Mouse (Mus musculus): ENCODE data around the gene Etv6. TPM values are rescaled to one million over a fixed set of nuclear protein-coding genes. Genes with fewer than 3 reads are reported as not detected.

The Etv6 gene
- total RNA-seq, 2 experiments from 2014 or later, result 7.8 to 8.3 TPM

DNA sequence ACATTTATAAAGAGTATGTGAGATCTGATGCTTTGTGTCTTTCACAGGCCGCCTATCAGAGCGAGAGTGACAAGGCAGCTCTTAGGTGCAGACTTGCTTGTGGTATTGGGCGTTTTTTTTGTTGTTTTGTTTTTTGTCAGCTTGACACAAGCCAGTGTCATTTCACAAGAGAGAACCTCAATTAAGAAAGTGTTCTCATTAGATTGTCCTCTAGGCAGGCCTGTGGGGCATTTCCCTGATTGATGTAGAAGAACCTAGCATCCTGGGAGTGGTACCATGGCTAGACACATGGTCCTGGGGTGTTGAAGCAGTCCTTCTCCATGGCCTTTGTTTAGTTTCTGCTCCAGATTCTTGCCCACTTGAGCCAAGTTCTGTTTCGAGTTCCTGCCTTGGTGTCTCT, 31.5 kb downstream of the Etv6 start:
- intact Hi-C loops (cut with DNase I; ENCODE audit: low total_unique reads), result no loop called here
- no peak for DNase-seq

DNA sequence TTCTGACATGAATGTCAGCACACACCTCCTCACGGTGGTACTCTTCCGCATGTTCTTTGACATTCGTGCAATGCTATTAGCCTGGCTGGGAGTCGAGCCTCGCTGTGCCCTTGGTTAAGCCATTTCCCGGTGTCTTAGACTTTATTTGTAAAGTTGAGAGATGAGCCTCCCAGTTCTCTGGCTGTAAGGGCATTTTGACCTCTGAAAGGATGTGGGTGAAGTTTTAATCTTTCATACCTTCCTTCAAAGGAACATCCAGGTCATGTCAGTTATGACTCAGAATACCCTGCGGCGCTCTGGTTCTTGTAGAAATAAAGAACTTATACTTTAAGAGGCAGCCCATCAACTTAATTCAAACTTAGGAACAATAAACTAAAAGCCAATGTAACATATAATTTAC, 32.0 kb downstream of the Etv6 start:
- intact Hi-C loops (cut with DNase I; ENCODE audit: low total_unique reads), result no loop called here
- DNase-seq, result no peak

DNA sequence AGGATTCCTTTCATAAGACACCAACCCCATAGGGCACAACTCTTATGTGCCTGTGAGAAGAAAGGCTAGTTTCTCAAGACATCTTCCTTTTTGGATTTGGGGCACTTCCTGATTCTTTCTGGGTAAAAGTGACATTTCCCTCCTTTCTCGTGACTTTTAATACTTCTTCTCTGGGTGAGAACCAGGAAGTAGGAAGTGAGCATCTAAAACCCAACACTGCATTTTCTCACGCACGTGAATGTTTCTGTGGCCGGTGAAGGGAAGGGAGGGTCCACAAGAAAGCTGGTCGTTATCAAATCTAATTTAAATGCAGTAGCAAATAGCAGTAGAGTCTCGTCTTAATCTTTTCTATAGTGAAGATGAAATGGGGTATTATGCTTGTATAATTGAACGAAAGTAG, 36.9 kb downstream of the Etv6 start:
- intact Hi-C loops (cut with DNase I; ENCODE audit: low total_unique reads), result no loop called here
- DNase-seq, result no peak

DNA sequence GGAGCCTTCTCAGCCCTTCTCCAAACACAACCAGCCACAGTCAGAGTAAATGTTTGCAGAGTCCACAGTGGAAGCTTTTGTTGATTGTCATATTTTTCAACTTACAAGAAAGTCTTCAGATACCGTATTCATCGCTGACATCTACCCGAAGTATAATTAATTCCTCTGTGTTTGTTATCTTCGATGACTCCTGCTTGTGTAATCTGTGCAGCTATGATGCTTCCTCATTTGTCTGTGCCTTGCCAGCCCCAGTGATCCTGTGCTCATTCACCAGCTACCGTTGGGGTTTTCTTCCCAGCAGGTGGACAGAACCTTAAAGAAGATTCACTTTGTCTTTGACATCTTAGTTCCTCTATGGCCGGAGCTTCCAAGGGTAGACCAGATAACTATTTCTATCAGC, 37.4 kb downstream of the Etv6 start:
- intact Hi-C loops (cut with DNase I; ENCODE audit: low total_unique reads), result no loop called here

DNA sequence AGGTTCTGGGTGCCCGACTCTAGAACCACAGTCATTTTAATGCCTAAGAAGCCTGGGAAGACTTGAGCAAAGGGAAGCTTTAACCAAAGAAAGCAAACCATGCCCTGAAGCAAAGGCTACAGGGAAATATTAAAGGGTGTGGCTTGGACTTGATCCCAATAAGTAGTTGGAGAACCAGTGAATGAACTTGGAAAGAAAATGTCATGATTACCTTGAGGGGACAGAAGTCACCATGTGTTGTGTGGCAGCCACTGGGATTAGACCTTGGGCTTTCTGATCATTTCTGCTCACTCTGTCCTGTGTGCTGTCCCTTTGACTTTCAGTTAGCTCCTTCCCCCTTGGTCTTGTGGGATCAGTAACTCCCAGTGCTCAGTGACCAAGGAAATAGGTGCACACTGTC, 38.9 kb downstream of the Etv6 start:
- intact Hi-C loops (cut with DNase I; ENCODE audit: low total_unique reads), result no loop called here
- no peak for DNase-seq

More for the DNA sequence above, 37.4 kb downstream of the Etv6 start:
- DNase-seq, result no peak

DNA sequence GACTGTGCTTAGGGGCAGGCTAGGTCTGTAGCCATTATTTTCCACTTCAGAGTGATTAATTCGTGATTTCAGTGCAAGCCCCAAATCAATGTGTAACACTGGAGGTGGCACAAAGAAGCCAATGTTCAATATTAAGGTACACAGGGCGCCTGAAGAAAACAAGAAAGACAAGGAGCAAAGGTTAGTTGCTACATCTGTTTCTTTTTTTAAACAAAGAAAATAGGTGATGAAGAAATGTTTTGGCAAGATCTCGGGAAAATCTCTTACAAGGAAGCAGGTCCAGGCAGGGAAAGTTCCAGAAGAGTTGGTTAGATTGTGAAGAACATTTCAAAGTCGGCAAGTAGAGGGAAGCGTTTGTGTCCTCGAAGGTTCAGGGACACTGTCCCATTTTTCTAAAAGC, 39.5 kb downstream of the Etv6 start:
- DNase-seq, result no peak
- intact Hi-C loops (cut with DNase I; ENCODE audit: low total_unique reads), result no loop called here

DNA sequence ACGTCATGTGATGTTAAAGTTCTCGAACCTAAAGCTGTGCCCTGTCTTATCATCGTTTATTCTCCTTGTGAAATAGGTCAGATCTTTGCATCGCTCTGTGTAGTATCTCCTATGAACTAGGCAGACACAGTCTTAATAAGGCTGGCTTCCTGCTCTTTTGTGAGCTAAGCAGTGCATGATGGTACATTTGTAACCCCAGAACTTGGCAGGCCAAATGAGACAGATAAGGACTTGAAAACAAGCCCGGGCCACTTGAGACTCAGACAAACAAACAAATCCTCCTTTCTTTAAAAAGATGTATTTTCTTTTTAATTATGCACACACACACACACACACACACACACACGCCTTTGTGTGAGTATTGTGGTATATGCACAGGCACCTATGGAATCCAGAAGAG, 42.5 kb downstream of the Etv6 start:
- DNase-seq, result no peak
- intact Hi-C loops (cut with DNase I; ENCODE audit: low total_unique reads), result no loop called here

DNA sequence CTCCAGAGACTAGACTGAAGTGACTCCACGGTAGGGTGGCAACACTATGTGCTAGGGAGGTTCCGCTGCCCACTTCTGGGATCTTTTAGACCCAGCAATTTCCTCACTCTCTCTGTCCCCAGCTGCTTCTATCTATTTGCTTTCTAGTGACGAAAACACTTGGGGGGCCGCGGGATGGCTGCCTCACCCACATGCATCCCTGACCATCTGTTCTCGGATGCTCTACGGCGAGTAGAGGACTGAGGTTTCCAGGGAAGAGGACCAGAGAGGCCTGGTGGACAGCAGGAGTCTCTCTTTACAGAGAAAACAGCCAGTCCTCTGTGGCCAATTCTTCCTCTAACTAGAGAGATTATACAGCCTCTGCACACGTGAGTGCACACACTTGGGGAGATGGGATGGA, 43.6 kb downstream of the Etv6 start:
- intact Hi-C loops (cut with DNase I; ENCODE audit: low total_unique reads), result no loop called here
- no peak for DNase-seq

DNA sequence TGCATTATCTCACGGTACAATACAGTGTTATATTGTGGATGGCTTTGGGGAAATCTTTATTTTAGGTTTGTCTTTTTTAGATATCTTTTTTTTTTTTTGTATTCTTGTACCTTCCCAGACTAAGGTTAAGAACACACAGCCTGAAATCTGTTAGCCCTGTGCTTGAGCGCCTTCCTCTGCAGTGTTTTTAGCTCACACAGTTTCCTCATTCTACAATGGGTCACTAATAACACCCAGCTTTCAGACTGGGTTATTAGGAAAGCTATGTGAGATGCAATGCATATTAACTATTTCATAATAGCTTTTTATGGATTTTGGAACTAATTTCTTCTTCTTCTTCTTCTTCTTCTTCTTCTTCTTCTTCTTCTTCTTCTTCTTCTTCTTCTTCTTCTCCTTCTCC, 44.1 kb downstream of the Etv6 start:
- DNase-seq, result no peak
- intact Hi-C loops (cut with DNase I; ENCODE audit: low total_unique reads), result no loop called here

DNA sequence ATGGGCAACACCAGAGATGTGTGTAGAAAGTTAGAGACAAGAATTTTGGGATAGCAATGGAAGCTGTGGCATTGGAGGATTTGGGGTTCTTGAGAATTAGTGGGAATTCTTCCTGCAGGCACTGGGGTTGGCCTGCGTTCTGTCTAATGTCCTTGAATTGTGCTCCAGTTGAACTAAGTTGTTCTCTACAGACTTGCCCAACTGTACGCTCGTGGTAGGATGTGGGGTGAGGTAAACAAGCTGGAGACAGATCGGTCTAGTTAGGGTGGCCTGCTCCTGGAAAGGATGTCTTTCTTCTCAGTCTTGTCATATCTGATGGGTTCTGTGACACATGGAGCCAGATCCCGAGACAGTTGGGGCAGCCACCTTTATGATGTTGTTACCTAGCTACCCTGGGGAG, 45.4 kb downstream of the Etv6 start:
- no peak for DNase-seq
- intact Hi-C loops (cut with DNase I; ENCODE audit: low total_unique reads), result no loop called here

DNA sequence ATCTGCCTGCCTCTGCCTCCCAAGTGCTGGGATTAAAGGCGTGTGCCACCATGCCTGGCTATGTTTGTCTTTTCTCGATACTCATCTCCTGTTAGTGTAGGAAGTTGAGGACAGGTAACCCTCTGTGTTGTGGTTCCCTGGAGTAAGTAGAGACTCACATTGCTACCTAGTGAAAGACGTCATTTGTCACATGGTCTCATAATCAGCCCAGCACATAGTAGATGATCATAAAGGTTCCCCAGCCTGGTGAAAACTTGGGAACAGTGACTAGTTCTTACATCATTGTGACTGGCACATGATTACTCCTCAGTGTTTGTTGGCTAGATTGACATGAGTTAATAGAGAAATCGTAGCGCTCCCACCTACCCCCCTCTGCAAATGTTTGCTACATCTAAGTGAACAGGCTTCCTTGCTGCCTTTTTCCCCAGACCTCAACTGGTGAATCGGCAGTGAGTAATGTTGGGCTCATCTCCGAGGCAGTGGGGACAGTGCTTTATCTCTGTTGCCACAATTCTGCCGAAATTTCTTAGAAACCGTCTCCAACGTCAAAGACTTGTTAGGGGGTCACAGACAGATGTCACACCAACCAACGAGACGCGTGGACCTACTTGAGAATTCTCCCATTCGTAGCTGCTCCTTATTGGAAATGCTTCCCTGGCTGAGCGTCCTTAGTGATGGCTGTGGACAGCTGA, 46.9 kb downstream of the Etv6 start:
- intact Hi-C loops (cut with DNase I; ENCODE audit: low total_unique reads), result no loop called here
- DNase-seq, result no peak

DNA sequence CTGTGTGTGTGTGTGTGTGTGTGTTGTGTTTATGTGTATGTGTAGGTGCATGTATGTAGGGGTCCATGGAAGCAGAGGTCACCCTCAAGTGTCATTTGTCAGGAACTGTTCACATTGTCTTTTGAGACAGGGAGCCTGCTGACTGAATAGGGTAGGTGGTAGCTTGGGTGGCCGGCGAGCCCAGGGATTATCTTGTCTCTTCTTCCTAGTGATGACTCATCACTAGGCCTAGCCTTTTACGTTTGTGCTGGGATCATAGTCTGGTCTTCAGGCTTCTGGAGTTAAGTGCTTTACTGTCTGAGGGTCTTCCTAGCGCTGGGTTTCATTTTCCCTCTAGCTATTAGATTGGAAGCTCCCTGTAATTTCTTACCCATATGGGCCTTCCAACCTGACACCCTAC, 47.9 kb downstream of the Etv6 start:
- intact Hi-C loops (cut with DNase I; ENCODE audit: low total_unique reads), result no loop called here
- no peak for DNase-seq

DNA sequence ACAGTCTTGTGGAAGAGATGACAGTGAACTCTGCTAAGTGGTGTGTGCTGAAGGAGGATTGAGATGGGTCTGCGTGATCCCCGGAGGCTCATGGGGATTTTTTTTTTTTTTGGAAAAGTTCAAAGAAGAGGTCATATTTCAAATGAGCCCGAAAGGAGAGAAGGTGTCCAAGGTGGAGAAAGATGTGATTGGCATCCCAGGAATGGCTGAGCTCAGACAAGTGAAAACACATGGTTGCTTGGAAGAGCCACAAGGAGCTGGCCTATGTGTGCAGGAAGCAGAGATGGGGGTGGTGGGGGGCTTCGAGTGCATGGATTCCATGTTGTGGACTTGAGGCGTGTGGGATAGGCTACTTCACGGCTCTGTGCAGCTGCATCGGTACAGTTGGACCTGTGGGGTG, 50.9 kb downstream of the Etv6 start:
- intact Hi-C loops (cut with DNase I; ENCODE audit: low total_unique reads), result no loop called here
- no peak for DNase-seq

DNA sequence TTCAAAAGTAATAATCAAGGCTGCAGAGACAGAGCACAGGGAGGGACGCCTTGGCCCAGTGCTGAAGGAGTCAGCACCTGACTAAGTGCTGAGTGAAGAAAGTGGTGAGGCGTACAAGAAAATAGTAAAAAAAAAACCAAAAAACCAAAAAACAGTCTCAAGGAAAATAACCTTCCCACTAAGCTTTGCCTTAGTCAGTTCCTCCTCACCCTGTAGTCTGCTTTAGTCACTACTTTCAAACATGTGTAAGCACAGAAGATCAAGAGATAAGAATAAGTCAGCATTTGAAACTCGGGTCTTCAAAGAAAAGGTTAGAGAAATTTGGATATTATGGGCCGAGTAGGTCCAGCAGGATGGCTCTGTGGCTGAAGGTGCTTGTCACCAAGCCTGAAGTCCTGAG, 52.2 kb downstream of the Etv6 start:
- DNase-seq, result no peak
- intact Hi-C loops (cut with DNase I; ENCODE audit: low total_unique reads), result no loop called here

DNA sequence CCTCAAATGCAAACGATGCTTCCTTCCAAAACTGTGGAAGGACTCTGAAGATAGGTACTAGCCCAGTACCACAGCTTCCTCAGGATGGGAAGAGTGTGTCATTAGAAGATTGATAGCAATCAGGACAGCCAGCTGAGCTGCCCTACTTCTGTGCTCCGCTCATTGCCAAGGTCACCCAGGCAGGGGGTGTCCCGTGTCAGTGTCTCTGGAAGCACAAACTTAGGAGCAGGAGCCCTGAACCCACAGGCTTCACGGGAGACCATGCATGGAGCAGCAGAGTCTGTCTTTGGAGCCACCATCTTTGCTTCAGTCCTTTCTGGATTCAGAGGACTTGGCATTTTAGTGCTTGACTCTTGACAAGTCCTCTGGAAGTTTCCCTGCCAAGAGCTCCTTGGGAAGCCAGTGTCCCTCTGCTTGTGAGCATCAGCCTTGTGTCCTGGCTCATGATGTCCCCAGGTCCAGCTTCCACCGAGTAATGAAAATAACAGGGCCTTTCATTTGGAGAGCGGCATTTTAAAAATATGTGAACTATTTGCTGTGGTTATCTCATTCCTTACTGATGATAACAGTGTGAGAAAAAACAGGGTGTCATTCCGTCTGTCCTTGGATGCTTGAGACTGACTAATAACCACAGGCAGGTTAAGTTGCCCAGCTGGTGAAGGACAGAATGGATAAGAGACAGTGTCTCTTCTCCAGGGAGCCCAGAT, 54.3 kb downstream of the Etv6 start:
- DNase-seq, result peak; percentile 18
- intact Hi-C loops (cut with DNase I; ENCODE audit: low total_unique reads), result no loop called here

DNA sequence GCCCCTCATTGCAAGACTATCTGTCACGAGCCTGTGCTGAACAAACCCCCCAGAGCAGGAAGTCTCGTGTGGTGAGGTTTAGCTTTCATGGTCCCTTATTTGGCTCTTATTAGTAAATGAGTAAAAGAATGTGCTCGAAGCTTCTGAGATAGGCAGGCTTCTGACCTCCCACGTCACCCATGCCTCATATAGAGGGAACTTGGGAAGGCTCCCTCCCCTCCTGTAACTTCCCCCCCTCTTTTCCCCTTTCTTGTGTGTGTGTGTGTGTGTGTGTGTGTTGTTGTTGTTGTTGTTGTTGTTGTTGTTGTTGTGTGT, 54.8 kb downstream of the Etv6 start:
- intact Hi-C loops (cut with DNase I; ENCODE audit: low total_unique reads), result no loop called here
- DNase-seq, result no peak

DNA sequence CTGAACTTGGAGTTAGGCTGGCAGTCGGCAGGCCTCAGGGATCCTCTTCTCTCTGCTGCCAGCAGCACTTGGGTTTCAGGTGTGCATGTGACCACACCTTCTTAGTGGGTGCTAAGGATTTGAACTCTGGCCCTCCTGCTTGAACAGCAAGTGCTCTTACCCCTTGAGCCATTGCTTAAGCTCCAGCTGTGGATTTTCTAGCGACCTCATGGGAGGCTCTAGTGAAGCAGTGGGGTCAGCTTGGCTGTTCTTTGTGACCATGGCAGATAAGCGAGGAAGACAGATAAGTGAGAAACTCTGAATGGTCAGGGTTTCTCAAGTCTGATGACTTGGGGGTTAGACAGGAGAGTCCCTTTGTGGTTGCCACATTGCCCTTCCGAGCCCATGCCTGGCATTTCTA, 55.4 kb downstream of the Etv6 start:
- no peak for DNase-seq
- intact Hi-C loops (cut with DNase I; ENCODE audit: low total_unique reads), result no loop called here

DNA sequence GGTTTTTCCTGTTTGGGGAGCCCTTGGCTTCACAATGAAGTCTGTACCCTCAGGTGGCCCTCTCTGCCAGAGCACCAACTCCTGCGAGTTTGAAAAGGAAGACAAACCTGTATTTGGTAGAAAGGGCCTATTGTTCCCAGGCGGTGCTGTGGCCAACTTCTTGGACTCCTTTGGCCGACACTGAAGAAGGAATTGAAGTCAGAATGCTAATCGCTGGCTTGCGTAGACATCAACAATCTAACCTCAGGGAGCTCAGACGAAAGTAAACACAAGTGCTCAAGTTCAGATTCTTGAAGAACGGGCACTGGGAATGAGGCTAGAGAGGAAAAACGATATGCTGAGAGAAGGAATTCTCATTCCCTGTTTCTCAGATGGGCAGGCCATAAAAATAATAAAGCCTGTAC, 55.9 kb downstream of the Etv6 start:
- intact Hi-C loops (cut with DNase I; ENCODE audit: low total_unique reads), result no loop called here
- no peak for DNase-seq

DNA sequence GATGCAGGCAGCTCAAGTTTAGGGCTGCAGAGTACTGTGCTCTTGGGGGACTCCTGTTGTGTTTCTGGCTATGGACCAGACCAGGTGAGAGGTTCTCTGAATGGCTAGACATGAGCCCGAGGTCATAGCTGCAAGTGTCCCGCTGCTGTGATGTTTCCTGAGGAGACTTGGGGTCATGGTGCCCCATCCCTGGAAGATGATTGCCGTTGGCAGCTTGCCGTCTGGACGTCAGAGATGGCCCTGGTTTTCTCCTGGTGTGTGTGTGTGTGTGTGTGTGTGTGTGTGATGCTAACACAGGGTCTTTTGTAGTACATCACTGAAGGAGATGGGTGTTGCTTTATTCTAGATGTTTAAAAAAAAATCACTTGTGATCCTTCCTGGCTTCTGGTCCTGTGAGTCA, 58.6 kb downstream of the Etv6 start:
- intact Hi-C loops (cut with DNase I; ENCODE audit: low total_unique reads), result no loop called here
- DNase-seq, result no peak

DNA sequence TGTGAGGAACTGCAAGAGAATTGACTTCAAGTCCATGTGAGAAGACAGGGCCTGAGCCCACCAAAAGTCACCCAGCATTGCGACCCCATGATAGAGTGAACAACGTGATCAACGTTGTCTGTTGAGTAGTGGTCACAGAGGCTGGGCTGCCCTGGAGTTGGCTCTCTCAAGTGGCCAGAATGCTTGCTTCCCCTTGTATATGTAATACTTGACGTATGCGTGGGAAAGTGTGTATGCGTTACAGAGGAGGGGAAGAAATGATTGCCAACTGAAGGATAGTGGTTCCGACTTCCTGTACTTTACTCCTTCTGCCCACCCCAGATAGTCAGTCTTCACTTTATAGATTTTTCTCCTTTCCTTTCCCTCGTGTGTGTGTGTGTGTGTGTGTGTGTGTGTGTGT, 59.1 kb downstream of the Etv6 start:
- intact Hi-C loops (cut with DNase I; ENCODE audit: low total_unique reads), result no loop called here
- no peak for DNase-seq

DNA sequence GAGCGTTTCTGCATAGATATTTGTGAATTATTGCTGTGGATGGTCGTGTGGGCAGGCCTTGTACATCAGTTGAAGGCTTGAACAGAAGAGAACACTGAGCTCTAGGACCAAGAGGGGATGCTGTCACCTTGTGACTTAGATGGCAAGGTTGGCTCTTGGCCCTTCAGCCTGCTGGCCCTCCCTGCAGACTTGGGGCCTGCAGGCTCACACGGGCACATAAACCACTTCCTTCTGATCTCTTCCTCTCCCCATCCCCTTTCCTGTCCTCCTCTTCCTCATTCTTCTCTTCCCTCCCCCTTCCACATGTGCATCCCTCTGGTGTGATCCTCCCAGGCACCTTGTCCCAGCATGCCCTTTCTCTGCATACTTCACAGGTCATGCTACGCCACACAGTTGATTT, 60.1 kb downstream of the Etv6 start:
- DNase-seq, result no peak
- intact Hi-C loops (cut with DNase I; ENCODE audit: low total_unique reads), result no loop called here
